Mouse (Mus musculus): ENCODE results near the gene Apoa4. TPM values are rescaled to one million over a fixed set of nuclear protein-coding genes. Genes with fewer than 3 reads are reported as not detected.
A peak's percentile ranks its signal among the peaks of the same experiment; 100 is the strongest.

The Apoa4 gene
- total and polyA plus RNA-seq, 2 experiments = 177 to 323 TPM

- WGBS = 37% methylated on average over 5 of the region's 5 CpGs
- H3K4me1 ChIP-seq (ENCODE audit: control insufficient read depth, insufficient read depth, low read length) = peaks cover 7% of the 10 kb centered on the region
- H3K36me3 ChIP-seq (ENCODE audit: control insufficient read depth, insufficient read depth, low read length) = peaks cover 11% of the 10 kb centered on the region
- H3K79me2 ChIP-seq (ENCODE audit: control insufficient read depth, insufficient read depth, low read length) = peaks cover 3% of the 10 kb centered on the region; the same call in 1 of the 2 replicates
- H3K27ac ChIP-seq (replicated peaks; ENCODE audit: insufficient read depth, low read depth, low read length) = peak overlapping the region; percentile 88
- H3K27me3 ChIP-seq (ENCODE audit: control insufficient read depth, insufficient read depth, low read length) = no peaks in the 10 kb centered on the region
- TF ChIP-seq CTCF (IDR thresholded peaks at IDR 0.05; ENCODE audit: low read depth, low read length) (peak; percentile 15; the same call in 1 of the 2 replicates), POLR2A (IDR thresholded peaks at IDR 0.05; ENCODE audit: extremely low read depth, insufficient read depth, low read length) (0 out of 2 replicates have a peak, but pooled peaks have one; percentile 56)
- peak overlapping the region; percentile 79 for H3K9ac ChIP-seq (ENCODE audit: low read depth, low read length)
- peak; percentile 55 for DNase-seq (ENCODE audit: extremely low read depth, low read depth, low spot score)
- H3K4me3 ChIP-seq (ENCODE audit: insufficient read depth, low read depth, low read length) = peak overlapping the region; percentile 63
These were observed 28.6 kb downstream of the Apoa4 start for GRCm38 (mm10) chr9:46269125-46269524.

DNA sequence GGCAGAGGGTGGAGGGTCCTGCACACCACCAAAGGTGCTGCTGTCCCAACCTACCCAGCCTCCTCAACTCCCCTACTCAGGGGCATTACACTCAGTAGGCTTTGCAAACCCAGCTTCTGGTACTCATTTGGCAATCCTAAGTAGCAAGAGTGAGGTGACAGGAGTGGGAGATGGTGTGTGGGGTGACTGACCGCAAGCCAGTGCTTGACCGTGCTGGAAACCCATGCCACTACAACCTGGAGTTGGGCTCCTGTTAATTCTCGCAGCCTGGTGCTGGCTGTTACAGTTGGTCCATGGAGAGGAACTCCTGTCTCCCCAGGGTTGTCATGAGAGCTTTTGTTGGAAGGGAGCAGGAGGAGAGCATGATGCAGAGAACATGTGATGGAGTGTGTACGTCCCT, 30.3 kb downstream of the Apoa4 start:
- peak overlapping the region; percentile 63 for H3K4me3 ChIP-seq (ENCODE audit: insufficient read depth, low read depth, low read length)
- peaks cover 11% of the 10 kb centered on the region for H3K4me1 ChIP-seq (ENCODE audit: control insufficient read depth, insufficient read depth, low read length)
- no peaks in the 10 kb centered on the region for H3K27me3 ChIP-seq (ENCODE audit: control insufficient read depth, insufficient read depth, low read length)
- TF ChIP-seq CTCF (IDR thresholded peaks at IDR 0.05; ENCODE audit: low read depth, low read length) = no peak; the same call in 1 of the 2 replicates
- TF ChIP-seq POLR2A (IDR thresholded peaks at IDR 0.05; ENCODE audit: extremely low read depth, insufficient read depth, low read length) = peak; percentile 79
- peak overlapping the region; percentile 88 for H3K27ac ChIP-seq (replicated peaks; ENCODE audit: insufficient read depth, low read depth, low read length)
- H3K9ac ChIP-seq (ENCODE audit: low read depth, low read length) = peak overlapping the region; percentile 79
- peaks cover 3% of the 10 kb centered on the region; the same call in 1 of the 2 replicates for H3K79me2 ChIP-seq (ENCODE audit: control insufficient read depth, insufficient read depth, low read length)
- WGBS = 49% methylated on average over 4 of the region's 4 CpGs
- DNase-seq (ENCODE audit: extremely low read depth, low read depth, low spot score) = peak; percentile 51
- peaks cover 22% of the 10 kb centered on the region for H3K36me3 ChIP-seq (ENCODE audit: control insufficient read depth, insufficient read depth, low read length)

DNA sequence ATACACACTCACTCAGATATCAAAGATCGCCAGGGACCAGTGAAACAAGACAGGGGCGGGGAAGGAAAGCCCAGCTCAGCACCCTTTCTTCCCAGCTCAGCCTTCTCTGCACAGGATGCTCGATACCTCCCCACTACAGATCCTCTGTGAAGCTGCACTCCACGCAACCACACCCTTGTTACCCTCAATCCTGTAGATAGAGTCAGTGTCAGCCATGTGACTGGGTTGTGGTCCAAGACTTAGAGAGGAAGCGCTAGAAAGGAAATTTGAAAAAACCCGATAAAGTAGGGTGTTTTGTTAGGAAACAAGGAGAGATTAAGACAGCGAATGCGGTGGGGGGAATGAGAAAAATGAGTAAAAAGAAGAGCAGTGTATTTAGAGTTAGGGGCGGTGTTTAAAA, 31.6 kb downstream of the Apoa4 start:
- H3K27me3 ChIP-seq (ENCODE audit: control insufficient read depth, insufficient read depth, low read length) = no peaks in the 10 kb centered on the region
- peaks cover 19% of the 10 kb centered on the region for H3K4me1 ChIP-seq (ENCODE audit: control insufficient read depth, insufficient read depth, low read length)
- H3K4me3 ChIP-seq (ENCODE audit: insufficient read depth, low read depth, low read length) = peak overlapping the region; percentile 63
- peak overlapping the region; percentile 88 for H3K27ac ChIP-seq (replicated peaks; ENCODE audit: insufficient read depth, low read depth, low read length)
- peak; percentile 91 for DNase-seq (ENCODE audit: extremely low read depth, low read depth, low spot score)
- TF ChIP-seq POLR2A (IDR thresholded peaks at IDR 0.05; ENCODE audit: extremely low read depth, insufficient read depth, low read length) (peak; percentile 91), CTCF (IDR thresholded peaks at IDR 0.05; ENCODE audit: low read depth, low read length) (0 out of 2 replicates have a peak, but pooled peaks have one; percentile 13)
- H3K79me2 ChIP-seq (ENCODE audit: control insufficient read depth, insufficient read depth, low read length) = peaks cover 3% of the 10 kb centered on the region; the same call in 1 of the 2 replicates
- peaks cover 35% of the 10 kb centered on the region for H3K36me3 ChIP-seq (ENCODE audit: control insufficient read depth, insufficient read depth, low read length)
- WGBS = 12% methylated on average over 9 of the region's 9 CpGs
- H3K9ac ChIP-seq (ENCODE audit: low read depth, low read length) = peak overlapping the region; percentile 5

- Histone ChIP-seq H3K4me1 (ENCODE audit: control insufficient read depth, insufficient read depth, low read length) (peaks cover 16% of the 10 kb centered on the region), H3K9ac (ENCODE audit: low read depth, low read length) (peak within 1 kb of the TSS; percentile 77), H3K36me3 (ENCODE audit: control insufficient read depth, insufficient read depth, low read length) (peaks cover 43% of the 10 kb centered on the region), H3K27ac (replicated peaks; ENCODE audit: insufficient read depth, low read depth, low read length) (peak within 1 kb of the TSS; percentile 88), H3K79me2 (ENCODE audit: control insufficient read depth, insufficient read depth, low read length) (peaks cover 3% of the 10 kb centered on the region; the same call in 1 of the 2 replicates), H3K4me3 (ENCODE audit: insufficient read depth, low read depth, low read length) (peak within 1 kb of the TSS; percentile 69), H3K27me3 (ENCODE audit: control insufficient read depth, insufficient read depth, low read length) (no peaks in the 10 kb centered on the region)
- 1% methylated on average over 45 of the region's 45 CpGs for WGBS
- TF ChIP-seq CTCF (IDR thresholded peaks at IDR 0.05; ENCODE audit: low read depth, low read length) (no peak; the same call in 1 of the 2 replicates), POLR2A (IDR thresholded peaks at IDR 0.05; ENCODE audit: extremely low read depth, insufficient read depth, low read length) (peak; percentile 53; the same call in 1 of the 2 replicates)
- peak; percentile 98 for DNase-seq (ENCODE audit: extremely low read depth, low read depth, low spot score)
These were observed 32.4 kb downstream of the Apoa4 start, which contains the start of gene Zpr1 for GRCm38 (mm10) chr9:46272677-46273454. Gene Zpr1 (plus strand): TSS chr9:46273064.

GRCm38 (mm10) chr9:46274494-46274893, 34.0 kb downstream of the Apoa4 start:
- H3K9ac ChIP-seq (ENCODE audit: low read depth, low read length) = peak overlapping the region; percentile 21; the same call in 1 of the 2 replicates

More at GRCm38 (mm10) chr9:46274494-46274893, 34.0 kb downstream of the Apoa4 start:
- Histone ChIP-seq H3K79me2 (ENCODE audit: control insufficient read depth, insufficient read depth, low read length) (no peaks in the 10 kb centered on the region), H3K4me3 (ENCODE audit: insufficient read depth, low read depth, low read length) (0 out of 2 replicates have a peak overlapping the region, but pooled peaks have one; percentile 11), H3K27me3 (ENCODE audit: control insufficient read depth, insufficient read depth, low read length) (no peaks in the 10 kb centered on the region), H3K4me1 (ENCODE audit: control insufficient read depth, insufficient read depth, low read length) (peaks cover 18% of the 10 kb centered on the region), H3K27ac (replicated peaks; ENCODE audit: insufficient read depth, low read depth, low read length) (no peak overlapping the region), H3K36me3 (ENCODE audit: control insufficient read depth, insufficient read depth, low read length) (peaks cover 50% of the 10 kb centered on the region)
- no peak for DNase-seq (ENCODE audit: extremely low read depth, low read depth, low spot score)
- WGBS = 75% methylated on average over 9 of the region's 9 CpGs
- TF ChIP-seq POLR2A (IDR thresholded peaks at IDR 0.05; ENCODE audit: extremely low read depth, insufficient read depth, low read length) (no peak), CTCF (IDR thresholded peaks at IDR 0.05; ENCODE audit: low read depth, low read length) (no peak)
